17 mouse cellular contexts compared by ENCODE assay signal in the genomic region with DNA sequence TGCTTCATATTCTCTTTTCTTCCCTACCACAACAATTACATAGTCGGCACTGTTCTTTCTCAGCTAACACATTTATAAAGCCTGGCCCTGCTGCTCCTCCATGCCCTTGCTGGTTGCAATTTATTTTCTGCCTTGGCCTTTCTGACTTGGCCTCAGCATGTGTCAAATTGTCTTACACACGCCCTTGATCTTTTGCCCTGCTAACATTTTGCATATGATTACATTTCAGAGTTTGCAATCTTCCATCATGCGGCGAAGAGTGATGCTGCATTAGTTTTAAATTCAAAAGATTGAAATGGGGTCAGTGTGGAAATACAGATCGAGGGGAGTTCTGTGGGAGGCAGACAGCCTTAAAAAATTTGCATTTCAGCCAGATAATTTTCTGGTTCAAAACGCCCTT.
"Had no signal": no experiment of that assay in that cellular context is flagged by ENCODE, and none has a peak within 500 bp of the region (broad histone marks: within the 10 kb centered on the region; RNA-seq: fewer than 3 reads in every experiment).

No protein-coding gene starts in this region.

- H3K4me2 ChIP-seq: lung, embryonic 15.5 days; midbrain, embryonic 13.5 days; midbrain, embryonic 15.5 days; neural tube, embryonic 12.5 days; stomach, embryonic 15.5 days had no signal

- ATAC-seq: liver, postnatal 0 days; lung, postnatal 0 days; midbrain, embryonic 13.5 days; midbrain, embryonic 15.5 days had no signal

- H3K27me3 ChIP-seq: lung, embryonic 15.5 days; megakaryocyte, embryonic 14.5 days; midbrain, embryonic 13.5 days; midbrain, embryonic 15.5 days; neural tube, embryonic 12.5 days; stomach, embryonic 15.5 days had no signal

- DNase-seq: liver, postnatal 0 days; lung, adult 2 months; lung, postnatal 14 days; lung, postnatal 36 days; right cerebral cortex, postnatal 14 days; thymus, adult 2 months; thymus, postnatal 25 days; thymus, postnatal 4 days had no signal

- H3K9me3 ChIP-seq: lung, embryonic 15.5 days; midbrain, embryonic 13.5 days; midbrain, embryonic 15.5 days; neural tube, embryonic 12.5 days; stomach, embryonic 15.5 days had no signal

- H3K4me3 ChIP-seq: lung, embryonic 15.5 days; megakaryocyte, embryonic 14.5 days; midbrain, embryonic 13.5 days; midbrain, embryonic 15.5 days; neural tube, embryonic 12.5 days; stomach, embryonic 15.5 days had no signal

- H3K9ac ChIP-seq: liver, postnatal 0 days; lung, embryonic 15.5 days; midbrain, embryonic 13.5 days; midbrain, embryonic 15.5 days; neural tube, embryonic 12.5 days; stomach, embryonic 15.5 days had no signal

- H3K27ac ChIP-seq: lung, embryonic 15.5 days; macrophage; midbrain, embryonic 13.5 days; midbrain, embryonic 15.5 days; neural tube, embryonic 12.5 days; stomach, embryonic 15.5 days; stomach, postnatal 0 days had no signal

- H3K36me3 ChIP-seq: lung, embryonic 15.5 days; midbrain, embryonic 13.5 days; midbrain, embryonic 15.5 days; neural tube, embryonic 12.5 days; stomach, embryonic 15.5 days had no signal

- H3K4me1 ChIP-seq: lung, embryonic 15.5 days; megakaryocyte, embryonic 14.5 days; midbrain, embryonic 13.5 days; midbrain, embryonic 15.5 days; neural tube, embryonic 12.5 days; stomach, embryonic 15.5 days had no signal
